Comparison of ENCODE assay signal across 7 mouse cellular contexts in the genomic region with DNA sequence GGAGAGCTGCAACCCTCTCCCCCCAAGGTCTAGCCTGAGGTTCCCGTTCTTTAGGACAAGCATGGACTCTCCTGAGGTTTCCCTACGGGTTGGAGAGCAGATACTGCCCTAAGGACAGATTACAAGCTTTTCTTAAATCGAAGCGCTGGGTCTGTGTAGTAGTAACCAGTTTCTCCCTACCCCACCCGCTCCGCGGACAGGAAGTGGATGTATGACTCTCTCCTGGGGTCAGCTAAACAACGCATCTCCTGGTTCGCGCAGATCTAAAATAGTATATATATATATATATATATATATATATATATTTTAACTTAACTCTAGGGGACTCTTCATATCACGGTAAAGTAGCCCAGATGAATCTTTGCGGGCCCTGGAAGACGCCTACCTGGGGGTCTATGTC. TPM values are rescaled to one million over a fixed set of nuclear protein-coding genes. Genes with fewer than 3 reads are reported as not detected.
DNase-seq lines count a peak whose midpoint lies in the region; ATAC-seq lines count a peak whose summit lies in the region.

No protein-coding gene starts in this region.

- peak overlapping the region; percentile 96 for H3K4me2 ChIP-seq in lung, embryonic 15.5 days
- H3K4me2 ChIP-seq in forebrain, embryonic 13.5 days, result peak overlapping the region; percentile 91
- peak overlapping the region; percentile 82 for H3K4me2 ChIP-seq in limb, embryonic 15.5 days
- H3K4me2 ChIP-seq in stomach, embryonic 14.5 days (replicated peaks; ENCODE audit: low read depth, low read length), result peak overlapping the region; percentile 85

- H3K27ac ChIP-seq in lung, embryonic 15.5 days, result no peak overlapping the region
- H3K27ac ChIP-seq in forebrain, embryonic 13.5 days, result no peak overlapping the region
- H3K27ac ChIP-seq in limb, embryonic 15.5 days, result peak overlapping the region; percentile 74; the same call in 1 of the 2 replicates
- peak overlapping the region; percentile 63; the same call in 1 of the 2 replicates for H3K27ac ChIP-seq in stomach, embryonic 14.5 days (ENCODE audit: low read length)

- peak overlapping the region; percentile 63 for H3K4me3 ChIP-seq in lung, embryonic 15.5 days
- H3K4me3 ChIP-seq in forebrain, embryonic 13.5 days, result peak overlapping the region; percentile 57
- peak overlapping the region; percentile 61 for H3K4me3 ChIP-seq in limb, embryonic 15.5 days
- H3K4me3 ChIP-seq in stomach, embryonic 14.5 days (ENCODE audit: low read depth, low read length), result peak overlapping the region; percentile 57

- H3K36me3 ChIP-seq in lung, embryonic 15.5 days, result no peaks in the 10 kb centered on the region
- no peaks in the 10 kb centered on the region for H3K36me3 ChIP-seq in forebrain, embryonic 13.5 days (ENCODE audit: poor library complexity, severe bottlenecking)
- H3K36me3 ChIP-seq in limb, embryonic 15.5 days, result no peaks in the 10 kb centered on the region
- H3K36me3 ChIP-seq in stomach, embryonic 14.5 days (ENCODE audit: control insufficient read depth, insufficient read depth, low read length), result no peaks in the 10 kb centered on the region; the same call in 1 of the 2 replicates

- ATAC-seq in lung, embryonic 15.5 days (ENCODE audit: borderline replicate concordance, extremely low read depth, low FRiP score, low TSS enrichment), result peak; percentile 14; the same call in 1 of the 2 replicates
- 0 out of 2 replicates have a peak, but pooled peaks have one; percentile 9 for ATAC-seq in forebrain, embryonic 13.5 days
- ATAC-seq in limb, embryonic 15.5 days (ENCODE audit: insufficient number of reproducible peaks, low FRiP score, low TSS enrichment, low read depth), result no peak
- no peak for ATAC-seq in stomach, embryonic 14.5 days (ENCODE audit: insufficient number of reproducible peaks, insufficient read depth, low FRiP score, low read depth)
- ATAC-seq in megakaryocyte progenitor cell, adult 5-6 weeks (replicated peaks; ENCODE audit: poor library complexity), result no peak

- no peaks in the 10 kb centered on the region for H3K27me3 ChIP-seq in lung, embryonic 15.5 days
- H3K27me3 ChIP-seq in forebrain, embryonic 13.5 days, result peaks cover 3% of the 10 kb centered on the region
- H3K27me3 ChIP-seq in limb, embryonic 15.5 days, result no peaks in the 10 kb centered on the region
- no peaks in the 10 kb centered on the region for H3K27me3 ChIP-seq in stomach, embryonic 14.5 days (ENCODE audit: control insufficient read depth, insufficient read depth, low read length)

- H3K4me1 ChIP-seq in lung, embryonic 15.5 days, result peaks cover 10% of the 10 kb centered on the region
- peaks cover 17% of the 10 kb centered on the region; the same call in 1 of the 2 replicates for H3K4me1 ChIP-seq in forebrain, embryonic 13.5 days
- peaks cover 17% of the 10 kb centered on the region for H3K4me1 ChIP-seq in limb, embryonic 15.5 days
- H3K4me1 ChIP-seq in stomach, embryonic 14.5 days (ENCODE audit: control insufficient read depth, insufficient read depth, low read length), result no peaks in the 10 kb centered on the region

- DNase-seq in lung, postnatal 4 days, result no peak
- no peak for DNase-seq in Muller cell, postnatal 12 days (ENCODE audit: inconsistent ontology term)

- H3K9me3 ChIP-seq in lung, embryonic 15.5 days, result no peaks in the 10 kb centered on the region
- H3K9me3 ChIP-seq in forebrain, embryonic 13.5 days (replicated peaks), result no peaks in the 10 kb centered on the region
- H3K9me3 ChIP-seq in limb, embryonic 15.5 days, result no peaks in the 10 kb centered on the region
- H3K9me3 ChIP-seq in stomach, embryonic 14.5 days (ENCODE audit: control insufficient read depth, low read depth, low read length), result no peaks in the 10 kb centered on the region

- peak overlapping the region; percentile 63 for H3K9ac ChIP-seq in lung, embryonic 15.5 days
- peak overlapping the region; percentile 78 for H3K9ac ChIP-seq in forebrain, embryonic 13.5 days
- H3K9ac ChIP-seq in limb, embryonic 15.5 days, result peak overlapping the region; percentile 50
- H3K9ac ChIP-seq in stomach, embryonic 14.5 days (replicated peaks; ENCODE audit: low read depth, low read length), result peak overlapping the region; percentile 65

- 2% methylated on average over 13 of the region's 13 CpGs for WGBS in lung, embryonic 15.5 days
- WGBS in forebrain, embryonic 13.5 days, result 9% methylated on average over 13 of the region's 13 CpGs
- WGBS in limb, embryonic 15.5 days, result 7% methylated on average over 13 of the region's 13 CpGs
- 8% methylated on average over 13 of the region's 13 CpGs for WGBS in stomach, embryonic 14.5 days

RNA-seq across cellular contexts. Expression of a gene that starts 0.6 kb away (rescaled TPM):
- polyA plus RNA-seq in lung, embryonic 15.5 days (2015; fragmentation: Nextera tagmentation; extraction: Ambion mirVana), result 8.7 and 11.6 TPM in 2 replicates
- polyA plus RNA-seq in forebrain, embryonic 13.5 days (2015; fragmentation: Nextera tagmentation; extraction: Ambion mirVana), result 5.3 and 5.7 TPM in 2 replicates
- 55.9 and 61.4 TPM in 2 replicates for polyA plus RNA-seq in limb, embryonic 15.5 days (2015; fragmentation: Nextera tagmentation; extraction: Ambion mirVana)
- polyA plus RNA-seq in stomach, embryonic 14.5 days (2014; fragmentation: Nextera tagmentation; extraction: Ambion mirVana), result 32.1 and 35.4 TPM in 2 replicates
- total RNA-seq in megakaryocyte progenitor cell, adult 5-6 weeks (2015), result 0.46 and 1.4 TPM in 2 replicates
- 0.20 and 0.96 TPM in 2 replicates for total RNA-seq in megakaryocyte progenitor cell, adult 5-6 weeks (2017)

Comparison
In these comparisons a context has a peak if more than half of its experiments do, and no peak if none do; other contexts are left out.
1. ATAC-seq: peak in lung, embryonic 15.5 days (single experiment) and forebrain, embryonic 13.5 days (single experiment); none in limb, embryonic 15.5 days (single experiment), stomach, embryonic 14.5 days (single experiment) and megakaryocyte progenitor cell, adult 5-6 weeks (single experiment).
2. H3K27ac ChIP-seq: peak in limb, embryonic 15.5 days (single experiment) and stomach, embryonic 14.5 days (single experiment); none in lung, embryonic 15.5 days (single experiment) and forebrain, embryonic 13.5 days (single experiment).
3. Peak in every context shown above with its lines, with median percentiles within 50 percentile points of each other: H3K4me2 ChIP-seq, H3K4me3 ChIP-seq and H3K9ac ChIP-seq.